Mouse (Mus musculus): ENCODE measurements around the gene Timm8a1.
A peak's percentile ranks its signal among the peaks of the same experiment; 100 is the strongest.

The Timm8a1 gene

GRCm38 (mm10) chrX:134541145-134541954 lies at the start of gene Timm8a1:
Gene Timm8a1 (minus strand): TSS chrX:134541865.
- DNase-seq = peak; percentile 63

- no peak for DNase-seq
Observed at GRCm38 (mm10) chrX:134589836-134590235, 48.2 kb upstream of the Timm8a1 start.

GRCm38 (mm10) chrX:134588997-134589396 lies 47.3 kb upstream of the Timm8a1 start:
- no peak for DNase-seq

GRCm38 (mm10) chrX:134588261-134588660 lies 46.6 kb upstream of the Timm8a1 start:
- DNase-seq = no peak

GRCm38 (mm10) chrX:134586447-134586846 lies 44.8 kb upstream of the Timm8a1 start:
- DNase-seq = no peak

GRCm38 (mm10) chrX:134585103-134586002 lies 43.7 kb upstream of the Timm8a1 start, which contains the start of gene Rpl36a:
Gene Rpl36a (plus strand): TSS chrX:134585654.
- DNase-seq = peak; percentile 94

GRCm38 (mm10) chrX:134582888-134583669 lies 41.4 kb upstream of the Timm8a1 start, which contains the start of gene Btk:
Gene Btk (minus strand): TSS chrX:134583570.
- DNase-seq = no peak

GRCm38 (mm10) chrX:134582270-134582669 lies 40.6 kb upstream of the Timm8a1 start:
- no peak for DNase-seq

- no peak for DNase-seq
Observed at GRCm38 (mm10) chrX:134580528-134581305, 39.1 kb upstream of the Timm8a1 start.

- no peak for DNase-seq
Observed at GRCm38 (mm10) chrX:134577896-134578295, 36.2 kb upstream of the Timm8a1 start.

- DNase-seq = no peak
Observed at GRCm38 (mm10) chrX:134566536-134567222, 25.0 kb upstream of the Timm8a1 start.

- DNase-seq = no peak
Observed at GRCm38 (mm10) chrX:134564326-134564725, 22.7 kb upstream of the Timm8a1 start.

GRCm38 (mm10) chrX:134554425-134554824 lies 12.8 kb upstream of the Timm8a1 start:
- no peak for DNase-seq

- no peak for DNase-seq
Observed at GRCm38 (mm10) chrX:134553326-134553725, 11.7 kb upstream of the Timm8a1 start.

GRCm38 (mm10) chrX:134550903-134551302 lies 9.2 kb upstream of the Timm8a1 start:
- peak; percentile 7 for DNase-seq

- DNase-seq = no peak
Observed at GRCm38 (mm10) chrX:134547330-134547729, 5.7 kb upstream of the Timm8a1 start.

- no peak for DNase-seq
Observed at GRCm38 (mm10) chrX:134541955-134542308, 267 bp upstream of the Timm8a1 start.

GRCm38 (mm10) chrX:134540414-134541135 lies 1.1 kb downstream of the Timm8a1 start:
- no peak for DNase-seq

- peak; percentile 41 for DNase-seq
Observed at GRCm38 (mm10) chrX:134539795-134540194, 1.9 kb downstream of the Timm8a1 start.

- no peak for DNase-seq
Observed at GRCm38 (mm10) chrX:134533346-134533745, 8.3 kb downstream of the Timm8a1 start.

- no peak for DNase-seq
Observed at GRCm38 (mm10) chrX:134525260-134525659, 16.4 kb downstream of the Timm8a1 start.

All from thymus, postnatal 4 days (tissue).